Mouse (Mus musculus): ENCODE measurements around the gene Pax6.

Gene Pax6

GRCm38 (mm10) chr2:105715409-105716115 lies 46.9 kb downstream of the Pax6 start:
- no peak for DNase-seq (ENCODE audit: low read depth, low spot score)

- no peak for DNase-seq (ENCODE audit: low read depth, low spot score)
These were observed 58.0 kb downstream of the Pax6 start for GRCm38 (mm10) chr2:105726657-105727056.

- DNase-seq (ENCODE audit: low read depth, low spot score) = no peak
These were observed 62.0 kb downstream of the Pax6 start for GRCm38 (mm10) chr2:105730704-105731103.

GRCm38 (mm10) chr2:105736166-105736565 lies 67.5 kb downstream of the Pax6 start:
- DNase-seq (ENCODE audit: low read depth, low spot score) = no peak

- no peak for DNase-seq (ENCODE audit: low read depth, low spot score)
These were observed 78.2 kb downstream of the Pax6 start for GRCm38 (mm10) chr2:105746896-105747295.

Measured in R1 (cell line).